Mouse (Mus musculus) lung, postnatal 10 days (tissue): ENCODE results near the gene Dnajb6.
A peak's percentile ranks its signal among the peaks of the same experiment; 100 is the strongest.
"Not testable (repeated sequence)": the region's sequence is repeated elsewhere in the genome, so short reads cannot be mapped to it uniquely, and the experiment has no call there.

Source experiments
- DNase-seq: peaks from one replicate; pipeline ENCODE4 v3.0.0; 2021

Dnajb6 gene

GRCm38 (mm10) chr5:29735557-29736061 lies at the start of gene Dnajb6, which contains the start of gene Gm5129:
TSS of gene Dnajb6 (plus strand) at chr5:29735688.
TSS of gene Gm5129 (minus strand) at chr5:29735936.
- DNase-seq, result peak; percentile 97

- DNase-seq, result peak; percentile 58
Observed at GRCm38 (mm10) chr5:29687671-29688070, 47.8 kb upstream of the Dnajb6 start.

- DNase-seq, result no peak
Observed at GRCm38 (mm10) chr5:29688352-29688751, 47.1 kb upstream of the Dnajb6 start.

- no peak for DNase-seq
Observed at GRCm38 (mm10) chr5:29698493-29698892, 37.0 kb upstream of the Dnajb6 start.

- no peak for DNase-seq
Observed at GRCm38 (mm10) chr5:29699520-29700202, 35.8 kb upstream of the Dnajb6 start.

- no peak for DNase-seq
Observed at GRCm38 (mm10) chr5:29707241-29707640, 28.2 kb upstream of the Dnajb6 start.

GRCm38 (mm10) chr5:29708258-29708657 lies 27.2 kb upstream of the Dnajb6 start:
- no peak for DNase-seq

- no peak for DNase-seq
Observed at GRCm38 (mm10) chr5:29711631-29712030, 23.9 kb upstream of the Dnajb6 start.

GRCm38 (mm10) chr5:29712906-29713305 lies 22.6 kb upstream of the Dnajb6 start:
- no peak for DNase-seq

- DNase-seq, result no peak
Observed at GRCm38 (mm10) chr5:29721159-29721558, 14.3 kb upstream of the Dnajb6 start.

- no peak for DNase-seq
Observed at GRCm38 (mm10) chr5:29725369-29725768, 10.1 kb upstream of the Dnajb6 start.

GRCm38 (mm10) chr5:29726070-29726469 lies 9.4 kb upstream of the Dnajb6 start:
- not testable (repeated sequence) for DNase-seq

- no peak for DNase-seq
Observed at GRCm38 (mm10) chr5:29734831-29735510, 517 bp upstream of the Dnajb6 start.

GRCm38 (mm10) chr5:29736073-29736900 lies 799 bp downstream of the Dnajb6 start:
- peak; percentile 57 for DNase-seq

GRCm38 (mm10) chr5:29736942-29737341 lies 1.5 kb downstream of the Dnajb6 start:
- DNase-seq, result no peak

- DNase-seq, result no peak
Observed at GRCm38 (mm10) chr5:29737471-29737870, 2.0 kb downstream of the Dnajb6 start.

GRCm38 (mm10) chr5:29738076-29738475 lies 2.6 kb downstream of the Dnajb6 start:
- no peak for DNase-seq

GRCm38 (mm10) chr5:29740651-29741050 lies 5.2 kb downstream of the Dnajb6 start:
- no peak for DNase-seq

- DNase-seq, result no peak
Observed at GRCm38 (mm10) chr5:29741093-29741492, 5.6 kb downstream of the Dnajb6 start.

- no peak for DNase-seq
Observed at GRCm38 (mm10) chr5:29747661-29748060, 12.2 kb downstream of the Dnajb6 start.

- no peak for DNase-seq
Observed at GRCm38 (mm10) chr5:29751306-29751705, 15.8 kb downstream of the Dnajb6 start.

- no peak for DNase-seq
Observed at GRCm38 (mm10) chr5:29752894-29753293, 17.4 kb downstream of the Dnajb6 start.

GRCm38 (mm10) chr5:29759318-29759717 lies 23.8 kb downstream of the Dnajb6 start:
- no peak for DNase-seq
